Mouse (Mus musculus) spleen, adult 2 months (tissue): ENCODE data around the gene Mymk.

Source experiments
- CTCF ChIP-seq: fragments of 200-500 bp; IDR thresholded peaks from 2 replicates; pipeline ENCODE4 v1.5.1; 2011; ENCODE audit warnings: mild to moderate bottlenecking, inconsistent platforms; ENCODE audit not compliant: insufficient read depth, insufficient read length, insufficient replicate concordance; ENCODE audit errors: extremely low read depth
- POLR2A ChIP-seq: fragments of 200-500 bp; IDR thresholded peaks from 2 replicates; pipeline ENCODE4 v1.6.1; 2011; ENCODE audit warnings: low read depth, low read length, inconsistent platforms

DNA sequence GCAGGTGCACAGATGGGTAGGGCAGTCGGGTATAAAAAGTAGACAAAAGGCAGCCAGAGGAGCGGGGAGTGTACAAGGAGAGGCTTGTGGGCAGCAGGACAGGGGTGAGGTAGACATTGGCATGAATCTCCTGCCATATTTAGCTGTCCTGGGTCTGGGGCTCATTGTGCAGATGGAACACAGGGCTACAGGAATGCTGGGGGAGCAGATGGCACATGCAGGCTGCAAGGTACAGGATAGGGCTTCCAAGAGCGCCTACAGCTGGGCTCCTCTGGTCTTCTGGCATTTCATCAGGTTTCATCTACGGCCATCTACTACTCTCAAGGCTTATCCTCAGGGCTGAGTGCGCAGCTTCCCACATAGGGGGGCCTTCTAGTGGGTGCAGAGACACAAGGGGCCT, 37.1 kb upstream of the Mymk start:
- TF ChIP-seq CTCF = no peak
- no peak for TF ChIP-seq POLR2A
